8 mouse cellular contexts compared by ENCODE assay signal in the genomic region with DNA sequence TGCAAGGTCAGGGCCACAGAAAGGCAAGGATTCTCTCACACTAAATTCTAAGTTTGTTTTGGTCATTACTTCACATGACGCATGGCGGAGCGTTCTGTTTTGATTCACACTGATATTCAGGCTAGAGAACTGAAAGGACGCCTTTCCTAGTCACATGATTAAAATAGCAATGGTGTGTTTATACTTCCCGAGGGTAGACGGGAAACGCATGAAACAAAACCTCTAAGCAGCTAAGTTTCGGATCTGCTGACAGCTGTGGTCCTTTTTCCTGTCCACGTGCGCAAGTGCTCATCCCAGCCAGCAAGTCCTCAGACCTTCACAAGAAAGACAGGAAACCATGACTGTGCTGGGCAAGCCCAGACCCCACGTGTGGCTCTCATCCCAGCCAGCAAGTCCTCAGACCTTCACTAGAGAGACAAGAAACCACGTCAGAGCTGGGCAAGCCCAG. TPM values are rescaled to one million over a fixed set of nuclear protein-coding genes. Genes with fewer than 3 reads are reported as not detected.
DNase-seq lines count a peak whose midpoint lies in the region; ATAC-seq and TF ChIP-seq lines count a peak whose summit lies in the region.

No protein-coding gene starts in this region.

- peak; percentile 89 for TF ChIP-seq EP300 in heart, adult 2 months (IDR thresholded peaks at IDR 0.05; ENCODE audit: insufficient read depth, low read depth, low read length)

- no peaks in the 10 kb centered on the region for H3K9me3 ChIP-seq in kidney, embryonic 16.5 days (ENCODE audit: low read length)

- H3K79me2 ChIP-seq in heart, adult 2 months (replicated peaks; ENCODE audit: control insufficient read depth, insufficient read depth, low read length), result no peaks in the 10 kb centered on the region

- no peak for DNase-seq in spleen, adult 2 months (ENCODE audit: low read depth in 1 of 2, low spot score in 2 of 2)
- DNase-seq in spleen, adult 18-20 months, result no peak
- DNase-seq in heart, adult 2 months, result peak; percentile 61 to 80
- DNase-seq in lung, postnatal 25 days (ENCODE audit: low spot score), result peak; percentile 82
- DNase-seq in layer of hippocampus, postnatal 25 days (ENCODE audit: extremely low spot score in 1 of 2, low spot score in 1 of 2), result no peak
- no peak for DNase-seq in layer of hippocampus, adult 8-10 months (ENCODE audit: low spot score in 2 of 2)
- no peak for DNase-seq in urinary bladder, postnatal 25 days (ENCODE audit: low spot score)

- H3K9ac ChIP-seq in heart, adult 2 months (ENCODE audit: low read depth, low read length), result peak overlapping the region; percentile 59; the same call in 1 of the 2 replicates
- H3K9ac ChIP-seq in kidney, embryonic 16.5 days (replicated peaks; ENCODE audit: low read length), result no peak overlapping the region

- H3K27ac ChIP-seq in spleen, adult 2 months (ENCODE audit: insufficient read depth, low read length), result peak overlapping the region; percentile 23; the same call in 1 of the 2 replicates
- H3K27ac ChIP-seq in heart, adult 2 months, result peak overlapping the region; percentile 66
- 0 out of 2 replicates have a peak overlapping the region, but pooled peaks have one; percentile 22 for H3K27ac ChIP-seq in kidney, embryonic 16.5 days (ENCODE audit: low read length)

- no peak for TF ChIP-seq CTCF in spleen, adult 2 months (IDR thresholded peaks at IDR 0.05; ENCODE audit: extremely low read depth, insufficient read depth, insufficient read length, insufficient replicate concordance)
- TF ChIP-seq CTCF in heart, adult 2 months (IDR thresholded peaks at IDR 0.05), result no peak

- 0 out of 2 replicates have a peak overlapping the region, but pooled peaks have one; percentile 6 for H3K4me2 ChIP-seq in kidney, embryonic 16.5 days (replicated peaks; ENCODE audit: low read depth, low read length)

- H3K36me3 ChIP-seq in spleen, adult 2 months (ENCODE audit: control insufficient read depth, insufficient read depth, low read length), result no peaks in the 10 kb centered on the region
- H3K36me3 ChIP-seq in heart, adult 2 months (ENCODE audit: control insufficient read depth, insufficient read depth, low read length), result 0 out of 2 replicates have a peak, but pooled peaks cover 2% of the 10 kb centered on the region
- no peaks in the 10 kb centered on the region for H3K36me3 ChIP-seq in kidney, embryonic 16.5 days (ENCODE audit: insufficient read depth, low read length)

- 5% methylated on average over 12 of the region's 12 CpGs for WGBS in spleen, adult 2 months
- 19% methylated on average over 12 of the region's 12 CpGs for WGBS in heart, adult 2 months
- WGBS in kidney, embryonic 16.5 days, result 55% methylated on average over 12 of the region's 12 CpGs

- intact Hi-C loops in heart, adult 2 months (cut with DNase I), result no loop called here

- ATAC-seq in kidney, embryonic 16.5 days (ENCODE audit: low FRiP score, low TSS enrichment), result peak; percentile 75

- H3K27me3 ChIP-seq in spleen, adult 2 months (ENCODE audit: control insufficient read depth, insufficient read depth, low read length), result no peaks in the 10 kb centered on the region
- H3K27me3 ChIP-seq in heart, adult 2 months (ENCODE audit: control insufficient read depth, insufficient read depth, low read length), result no peaks in the 10 kb centered on the region
- H3K27me3 ChIP-seq in kidney, embryonic 16.5 days (ENCODE audit: insufficient read depth, low read length), result no peaks in the 10 kb centered on the region

- peaks cover 9% of the 10 kb centered on the region for H3K4me1 ChIP-seq in spleen, adult 2 months (ENCODE audit: control insufficient read depth, insufficient read depth, insufficient read length)
- peaks cover 5% of the 10 kb centered on the region for H3K4me1 ChIP-seq in heart, adult 2 months (ENCODE audit: control insufficient read depth, insufficient read depth, low read length)
- 0 out of 2 replicates have a peak, but pooled peaks cover 4% of the 10 kb centered on the region for H3K4me1 ChIP-seq in kidney, embryonic 16.5 days (ENCODE audit: insufficient read depth, low read length)

- peak overlapping the region; percentile 42 for H3K4me3 ChIP-seq in spleen, adult 2 months (ENCODE audit: extremely low read depth, insufficient read depth, insufficient read length)
- peak overlapping the region; percentile 40 for H3K4me3 ChIP-seq in heart, adult 2 months
- no peak overlapping the region for H3K4me3 ChIP-seq in kidney, embryonic 16.5 days (ENCODE audit: low read length)

- TF ChIP-seq POLR2A in spleen, adult 2 months (IDR thresholded peaks at IDR 0.05; ENCODE audit: low read depth, low read length), result no peak
- peak; percentile 51; the same call in 1 of the 2 replicates for TF ChIP-seq POLR2A in heart, adult 2 months (IDR thresholded peaks at IDR 0.05; ENCODE audit: insufficient read depth, low read depth, low read length)

RNA-seq across cellular contexts. Expression of a gene that starts 37.7 kb away (rescaled TPM):
- polyA plus RNA-seq in spleen, adult 2 months (2012; rRNA removed), result 7.6 and 8.8 TPM in 2 replicates
- total RNA-seq in heart, adult 2 months (2021), result 10 to 100 TPM; 26.4 to 27.9 TPM
- polyA plus RNA-seq in heart, adult 2 months (2012; rRNA removed), result 8.3 and 11.1 TPM in 2 replicates
- polyA plus RNA-seq in kidney, embryonic 16.5 days (2015; fragmentation: Nextera tagmentation; extraction: Ambion mirVana), result 12.0 and 12.5 TPM in 2 replicates
- 10 to 100 TPM; 11.9 to 12.8 TPM for total RNA-seq in layer of hippocampus, postnatal 25 days (2021)
- total RNA-seq in layer of hippocampus, adult 8-10 months (2022), result 10 to 100 TPM; 12.9 to 18.0 (median 14.2) TPM

Comparison
In these comparisons a context has a peak if more than half of its experiments do, and no peak if none do; other contexts are left out.
1. DNase-seq: peak in heart, adult 2 months (2 of 2) and lung, postnatal 25 days (single experiment); none in spleen, adult 2 months (0 of 2), spleen, adult 18-20 months (0 of 2), layer of hippocampus, postnatal 25 days (0 of 2), layer of hippocampus, adult 8-10 months (0 of 2) and urinary bladder, postnatal 25 days (single experiment).
2. Peak in every context shown above with its lines, with median percentiles within 50 percentile points of each other: H3K27ac ChIP-seq.